Mouse (Mus musculus): ENCODE results near the gene Zfp148. TPM values are rescaled to one million over a fixed set of nuclear protein-coding genes. Genes with fewer than 3 reads are reported as not detected.

Zfp148 gene
- polyA plus RNA-seq, 1 experiment from 2014 or later = 60.9 TPM

- Histone ChIP-seq H3K4me3 (no peak overlapping the region), H3K4me1 (peaks cover 21% of the 10 kb centered on the region; the same call in 1 of the 2 replicates), H3K27ac (0 out of 2 replicates have a peak overlapping the region, but pooled peaks have one; percentile 24), H3K36me3 (no peaks in the 10 kb centered on the region), H3K9me3 (no peaks in the 10 kb centered on the region), H3K4me2 (no peak overlapping the region), H3K27me3 (no peaks in the 10 kb centered on the region), H3K9ac (no peak overlapping the region)
- 63% methylated on average over 5 of the region's 5 CpGs for WGBS
- no peak for ATAC-seq (ENCODE audit: insufficient number of reproducible peaks, low FRiP score, low TSS enrichment, low read depth)
These were observed 35.0 kb downstream of the Zfp148 start for GRCm38 (mm10) chr16:33415607-33416006.

- ATAC-seq (ENCODE audit: insufficient number of reproducible peaks, low FRiP score, low TSS enrichment, low read depth) = no peak
- no peak overlapping the region for H3K27ac ChIP-seq
- H3K36me3 ChIP-seq = peaks cover 37% of the 10 kb centered on the region
- no peaks in the 10 kb centered on the region for H3K27me3 ChIP-seq
- 90% methylated on average over 3 of the region's 3 CpGs for WGBS
- H3K9me3 ChIP-seq = no peaks in the 10 kb centered on the region
- H3K4me3 ChIP-seq = no peak overlapping the region
- no peak overlapping the region for H3K4me2 ChIP-seq
- no peak overlapping the region for H3K9ac ChIP-seq
- H3K4me1 ChIP-seq = no peaks in the 10 kb centered on the region
These were observed 47.7 kb downstream of the Zfp148 start for GRCm38 (mm10) chr16:33428327-33428726.

GRCm38 (mm10) chr16:33431660-33432059, 51.0 kb downstream of the Zfp148 start:
- Histone ChIP-seq H3K36me3 (peaks cover 33% of the 10 kb centered on the region), H3K27ac (no peak overlapping the region), H3K27me3 (no peaks in the 10 kb centered on the region), H3K9ac (no peak overlapping the region), H3K4me2 (no peak overlapping the region), H3K9me3 (no peaks in the 10 kb centered on the region), H3K4me3 (no peak overlapping the region), H3K4me1 (no peaks in the 10 kb centered on the region)
- 85% methylated on average over 2 of the region's 2 CpGs for WGBS
- ATAC-seq (ENCODE audit: insufficient number of reproducible peaks, low FRiP score, low TSS enrichment, low read depth) = no peak

GRCm38 (mm10) chr16:33441065-33441464, 60.4 kb downstream of the Zfp148 start:
- H3K4me1 ChIP-seq = no peaks in the 10 kb centered on the region
- 95% methylated on average over 6 of the region's 6 CpGs for WGBS
- ATAC-seq (ENCODE audit: insufficient number of reproducible peaks, low FRiP score, low TSS enrichment, low read depth) = no peak
- no peak overlapping the region for H3K4me2 ChIP-seq
- H3K27ac ChIP-seq = no peak overlapping the region
- no peak overlapping the region for H3K4me3 ChIP-seq
- H3K9ac ChIP-seq = no peak overlapping the region
- H3K36me3 ChIP-seq = peaks cover 13% of the 10 kb centered on the region
- H3K27me3 ChIP-seq = no peaks in the 10 kb centered on the region
- no peaks in the 10 kb centered on the region for H3K9me3 ChIP-seq

GRCm38 (mm10) chr16:33446830-33447229, 66.2 kb downstream of the Zfp148 start:
- H3K27me3 ChIP-seq = no peaks in the 10 kb centered on the region
- H3K9ac ChIP-seq = no peak overlapping the region
- H3K4me3 ChIP-seq = no peak overlapping the region
- H3K36me3 ChIP-seq = peaks cover 6% of the 10 kb centered on the region; the same call in 1 of the 2 replicates
- H3K4me1 ChIP-seq = no peaks in the 10 kb centered on the region
- no peak overlapping the region for H3K27ac ChIP-seq
- H3K9me3 ChIP-seq = no peaks in the 10 kb centered on the region
- no peak overlapping the region for H3K4me2 ChIP-seq
- no peak for ATAC-seq (ENCODE audit: insufficient number of reproducible peaks, low FRiP score, low TSS enrichment, low read depth)
- 68% methylated on average over 5 of the region's 5 CpGs for WGBS

GRCm38 (mm10) chr16:33453826-33454225, 73.2 kb downstream of the Zfp148 start:
- H3K36me3 ChIP-seq = peaks cover 11% of the 10 kb centered on the region
- H3K4me2 ChIP-seq = no peak overlapping the region
- no peak overlapping the region for H3K4me3 ChIP-seq
- H3K4me1 ChIP-seq = 0 out of 2 replicates have a peak, but pooled peaks cover 8% of the 10 kb centered on the region
- ATAC-seq (ENCODE audit: insufficient number of reproducible peaks, low FRiP score, low TSS enrichment, low read depth) = no peak
- H3K27ac ChIP-seq = no peak overlapping the region
- WGBS = 80% methylated on average over 2 of the region's 2 CpGs
- H3K9ac ChIP-seq = no peak overlapping the region
- H3K9me3 ChIP-seq = no peaks in the 10 kb centered on the region
- no peaks in the 10 kb centered on the region for H3K27me3 ChIP-seq

GRCm38 (mm10) chr16:33454306-33454705, 73.7 kb downstream of the Zfp148 start:
- no peak for ATAC-seq (ENCODE audit: insufficient number of reproducible peaks, low FRiP score, low TSS enrichment, low read depth)
- no peaks in the 10 kb centered on the region for H3K27me3 ChIP-seq
- no peaks in the 10 kb centered on the region for H3K9me3 ChIP-seq
- no peak overlapping the region for H3K27ac ChIP-seq
- no peak overlapping the region for H3K9ac ChIP-seq
- peaks cover 12% of the 10 kb centered on the region for H3K36me3 ChIP-seq
- 64% methylated on average over 2 of the region's 2 CpGs for WGBS
- no peak overlapping the region for H3K4me3 ChIP-seq
- H3K4me2 ChIP-seq = no peak overlapping the region
- H3K4me1 ChIP-seq = 0 out of 2 replicates have a peak, but pooled peaks cover 8% of the 10 kb centered on the region

GRCm38 (mm10) chr16:33455263-33455910, 74.8 kb downstream of the Zfp148 start:
- no peak for ATAC-seq (ENCODE audit: insufficient number of reproducible peaks, low FRiP score, low TSS enrichment, low read depth)
- 74% methylated on average over 6 of the region's 6 CpGs for WGBS
- Histone ChIP-seq H3K4me2 (no peak overlapping the region), H3K27ac (no peak overlapping the region), H3K27me3 (no peaks in the 10 kb centered on the region), H3K4me3 (no peak overlapping the region), H3K9ac (no peak overlapping the region), H3K36me3 (peaks cover 19% of the 10 kb centered on the region), H3K9me3 (no peaks in the 10 kb centered on the region), H3K4me1 (0 out of 2 replicates have a peak, but pooled peaks cover 8% of the 10 kb centered on the region)

GRCm38 (mm10) chr16:33459101-33459500, 78.5 kb downstream of the Zfp148 start:
- no peaks in the 10 kb centered on the region for H3K9me3 ChIP-seq
- H3K27ac ChIP-seq = no peak overlapping the region
- H3K36me3 ChIP-seq = peaks cover 19% of the 10 kb centered on the region
- H3K4me2 ChIP-seq = no peak overlapping the region
- 0 out of 2 replicates have a peak, but pooled peaks cover 7% of the 10 kb centered on the region for H3K4me1 ChIP-seq
- no peak for ATAC-seq (ENCODE audit: insufficient number of reproducible peaks, low FRiP score, low TSS enrichment, low read depth)
- no peak overlapping the region for H3K9ac ChIP-seq
- no peak overlapping the region for H3K4me3 ChIP-seq
- WGBS = 77% methylated on average over 1 of the region's 1 CpGs
- H3K27me3 ChIP-seq = no peaks in the 10 kb centered on the region

- Histone ChIP-seq H3K4me3 (no peak overlapping the region), H3K27me3 (no peaks in the 10 kb centered on the region), H3K27ac (no peak overlapping the region), H3K9me3 (no peaks in the 10 kb centered on the region), H3K4me1 (no peaks in the 10 kb centered on the region), H3K9ac (no peak overlapping the region), H3K36me3 (peaks cover 24% of the 10 kb centered on the region), H3K4me2 (no peak overlapping the region)
- no peak for ATAC-seq (ENCODE audit: insufficient number of reproducible peaks, low FRiP score, low TSS enrichment, low read depth)
- 53% methylated on average over 3 of the region's 3 CpGs for whole genome bisulfite sequencing
These were observed 80.8 kb downstream of the Zfp148 start for GRCm38 (mm10) chr16:33461416-33461815.

GRCm38 (mm10) chr16:33464509-33465241, 84.0 kb downstream of the Zfp148 start:
- no peak for ATAC-seq (ENCODE audit: insufficient number of reproducible peaks, low FRiP score, low TSS enrichment, low read depth)
- no peaks in the 10 kb centered on the region for H3K4me1 ChIP-seq
- H3K27me3 ChIP-seq = no peaks in the 10 kb centered on the region
- 92% methylated on average over 4 of the region's 4 CpGs for WGBS
- H3K9ac ChIP-seq = no peak overlapping the region
- H3K4me2 ChIP-seq = no peak overlapping the region
- H3K9me3 ChIP-seq = no peaks in the 10 kb centered on the region
- peaks cover 15% of the 10 kb centered on the region for H3K36me3 ChIP-seq
- H3K27ac ChIP-seq = no peak overlapping the region
- H3K4me3 ChIP-seq = no peak overlapping the region

- Histone ChIP-seq H3K27me3 (no peaks in the 10 kb centered on the region), H3K9ac (no peak overlapping the region), H3K4me2 (no peak overlapping the region), H3K36me3 (peaks cover 11% of the 10 kb centered on the region; the same call in 1 of the 2 replicates), H3K4me1 (no peaks in the 10 kb centered on the region), H3K27ac (no peak overlapping the region), H3K4me3 (no peak overlapping the region), H3K9me3 (no peaks in the 10 kb centered on the region)
- WGBS = 94% methylated on average over 4 of the region's 4 CpGs
- no peak for ATAC-seq (ENCODE audit: insufficient number of reproducible peaks, low FRiP score, low TSS enrichment, low read depth)
These were observed 84.6 kb downstream of the Zfp148 start for GRCm38 (mm10) chr16:33465242-33465614.

Data from limb, embryonic 15.5 days (tissue).